Mouse (Mus musculus) embryonic fibroblast, embryonic 13.5 days (primary cell): ENCODE measurements around the gene Acta2.

ENCODE experiments used
- CTCF ChIP-seq: IDR thresholded peaks from 2 replicates; pipeline ENCODE4 v1.5.1; 2011; ENCODE audit warnings: mild to moderate bottlenecking, control low read depth, low read length, moderate library complexity, borderline replicate concordance; ENCODE audit not compliant: insufficient read depth
- POLR2A ChIP-seq: IDR thresholded peaks from 2 replicates; pipeline ENCODE4 v1.6.1; 2011; ENCODE audit warnings: low read depth, mild to moderate bottlenecking, control low read depth, low read length, moderate library complexity

DNA sequence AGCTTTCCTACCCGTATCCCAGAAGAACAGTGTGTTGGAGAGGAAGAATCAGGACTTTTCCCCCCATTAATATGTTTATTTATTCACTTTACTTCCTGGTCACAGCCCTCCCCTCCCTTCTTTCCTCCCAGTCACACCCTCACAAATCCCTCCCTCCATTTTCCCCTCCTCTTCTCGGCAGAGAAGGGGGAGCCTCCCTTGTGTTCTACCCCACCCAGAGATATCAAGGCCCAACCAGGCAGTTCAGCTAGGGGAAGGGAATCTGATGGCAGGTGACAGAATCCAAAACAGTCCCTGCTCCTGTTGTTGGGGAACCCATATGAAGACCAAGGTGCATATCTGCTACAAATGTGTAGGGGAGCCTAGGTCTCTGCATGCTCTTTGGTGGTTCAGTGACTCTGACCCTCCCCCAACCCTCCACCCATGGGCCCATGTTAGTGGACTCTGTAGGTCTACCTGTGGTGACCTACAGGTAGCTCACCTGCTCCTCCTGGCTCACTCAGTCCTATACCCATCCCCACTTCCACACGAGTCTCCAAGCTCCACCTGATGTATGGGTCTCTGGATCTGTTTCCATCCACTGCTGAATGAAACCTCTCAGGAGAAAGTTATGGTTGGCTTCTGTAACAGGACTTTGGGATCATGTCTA is 34.5 kb downstream of the Acta2 start:
- TF ChIP-seq CTCF, result no peak
- no peak for TF ChIP-seq POLR2A
